Mouse (Mus musculus) forebrain, embryonic 14.5 days (tissue): ENCODE measurements at regions not wholly inside any gene's neighbourhood (a gene's known extent, or its start where the extent isn't known, plus 50 kb on each side); places are given as distances from the start of the nearest gene placed in this dataset.

Experiments
- ATAC-seq: fragments of 200-750 bp; cut with Nextera tagmentation; 2 replicates; pipeline ENCODE4 v1.8.0; 2017; ENCODE audit warnings: mild to moderate bottlenecking, moderate library complexity
- DNase-seq: peaks from one replicate; pipeline ENCODE4 v3.0.0-alpha.2; 2015; ENCODE audit warnings: low spot score
- H3K27ac ChIP-seq: fragments of 300-500 bp; sonication (generic); 2 replicates; pipeline ENCODE4 v1.5.1; 2014; ENCODE audit warnings: low read depth, mild to moderate bottlenecking, control low read depth, low read length, moderate library complexity
- H3K27me3 ChIP-seq: fragments of 300-500 bp; sonication (generic); replicated peaks from 2 replicates; pipeline ENCODE4 v1.6.1; 2014; ENCODE audit warnings: low read length, control low read depth, mixed read lengths; ENCODE audit not compliant: control insufficient read depth, insufficient read depth
- H3K36me3 ChIP-seq: fragments of 300-500 bp; sonication (generic); 2 replicates; pipeline ENCODE4 v1.6.1; 2014; ENCODE audit warnings: low read length, control low read depth; ENCODE audit not compliant: control insufficient read depth, insufficient read depth
- H3K4me1 ChIP-seq: fragments of 300-500 bp; sonication (generic); 2 replicates; pipeline ENCODE4 v1.6.1; 2014; ENCODE audit warnings: antibody characterized with exemption, low read length, control low read depth; ENCODE audit not compliant: control insufficient read depth, insufficient read depth
- H3K4me2 ChIP-seq: fragments of 300-500 bp; sonication (generic); 2 replicates; pipeline ENCODE4 v1.6.1; 2014; ENCODE audit warnings: mild to moderate bottlenecking, control low read depth, low read length
- H3K4me3 ChIP-seq: fragments of 300-500 bp; sonication (generic); 2 replicates; pipeline ENCODE4 v1.5.1; 2014; ENCODE audit warnings: low read depth, low read length, control low read depth
- H3K9ac ChIP-seq: fragments of 300-500 bp; sonication (generic); 2 replicates; pipeline ENCODE4 v1.6.1; 2014; ENCODE audit warnings: mild to moderate bottlenecking, low read length, control low read depth, moderate library complexity
- H3K9me3 ChIP-seq: fragments of 300-500 bp; sonication (generic); replicated peaks from 2 replicates; pipeline ENCODE4 v1.6.1; 2016; ENCODE audit warnings: low read length, control low read depth, mixed read lengths; ENCODE audit not compliant: control insufficient read depth
- WGBS: fragments of 180-500 bp; shearing (Covaris S2); extraction: QIAGEN DNeasy Blood & Tissue Kit; methylation state at CpG from one replicate; pipeline ENCODE4 v1.1.7; 2014; 5-methylcytosine and 5-hydroxymethylcytosine counted together

- no peak overlapping the region for H3K4me3 ChIP-seq
- no peak overlapping the region for H3K9ac ChIP-seq
- no peaks in the 10 kb centered on the region for H3K4me1 ChIP-seq
- no peaks in the 10 kb centered on the region for H3K36me3 ChIP-seq
- H3K9me3 ChIP-seq = no peaks in the 10 kb centered on the region
- no peak overlapping the region for H3K27ac ChIP-seq
- 87% methylated on average over 6 of the region's 6 CpGs for WGBS
- H3K27me3 ChIP-seq = no peaks in the 10 kb centered on the region
- DNase-seq = no peak
- no peak for ATAC-seq
- H3K4me2 ChIP-seq = no peak overlapping the region
These were observed 63.2 kb upstream of the Phactr1 start for GRCm38 (mm10) chr13:42617225-42617624.

- Histone ChIP-seq H3K9me3 (no peaks in the 10 kb centered on the region), H3K36me3 (no peaks in the 10 kb centered on the region), H3K4me1 (no peaks in the 10 kb centered on the region), H3K27ac (no peak overlapping the region), H3K9ac (no peak overlapping the region), H3K4me2 (no peak overlapping the region), H3K27me3 (no peaks in the 10 kb centered on the region), H3K4me3 (no peak overlapping the region)
- no peak for ATAC-seq
- WGBS = 56% methylated on average over 4 of the region's 4 CpGs
- no peak for DNase-seq
These were observed 62.6 kb upstream of the Phactr1 start for GRCm38 (mm10) chr13:42617844-42618243.

GRCm38 (mm10) chr13:42619555-42620280, 60.7 kb upstream of the Phactr1 start:
- Histone ChIP-seq H3K4me1 (no peaks in the 10 kb centered on the region), H3K4me2 (no peak overlapping the region), H3K36me3 (no peaks in the 10 kb centered on the region), H3K9me3 (no peaks in the 10 kb centered on the region), H3K9ac (no peak overlapping the region), H3K27me3 (no peaks in the 10 kb centered on the region), H3K4me3 (no peak overlapping the region), H3K27ac (no peak overlapping the region)
- DNase-seq (no peak), ATAC-seq (no peak)
- WGBS = 94% methylated on average over 6 of the region's 6 CpGs

- 47% methylated on average over 5 of the region's 5 CpGs for WGBS
- H3K27ac ChIP-seq = no peak overlapping the region
These were observed 56.9 kb upstream of the Phactr1 start for GRCm38 (mm10) chr13:42623491-42623890.

More at GRCm38 (mm10) chr13:42623491-42623890, 56.9 kb upstream of the Phactr1 start:
- DNase-seq (peak; percentile 77), ATAC-seq (no peak)
- H3K36me3 ChIP-seq = no peaks in the 10 kb centered on the region
- no peak overlapping the region for H3K4me3 ChIP-seq
- no peaks in the 10 kb centered on the region for H3K9me3 ChIP-seq
- no peaks in the 10 kb centered on the region for H3K27me3 ChIP-seq
- H3K4me1 ChIP-seq = no peaks in the 10 kb centered on the region
- no peak overlapping the region for H3K4me2 ChIP-seq
- H3K9ac ChIP-seq = no peak overlapping the region
